Mouse (Mus musculus): ENCODE data around the gene Polr3h.

- no peak for TF ChIP-seq GATA1 (IDR thresholded peaks at IDR 0.05; ENCODE audit: borderline replicate concordance, low read length)
- TF ChIP-seq FLI1 (IDR thresholded peaks at IDR 0.05; ENCODE audit: low read length): no peak
These were observed 66.4 kb downstream of the Polr3h start for GRCm38 (mm10) chr15:81859330-81860255.

Measured in megakaryocyte, embryonic 14.5 days (primary cell).